Mouse (Mus musculus) layer of hippocampus, postnatal 10 days (tissue): ENCODE results near the gene Olfr482. TPM values are rescaled to one million over a fixed set of nuclear protein-coding genes. Genes with fewer than 3 reads are reported as not detected.

Experiments used
- DNase-seq, 2 experiments: peaks; one replicate each; pipeline ENCODE4 v3.0.0; 2021; ENCODE audit warnings: low spot score in 2 of 2
- long read RNA-seq: library from polyadenylated mRNA; stranded (forward); transcript quantifications from one replicate; pipeline ENCODE4 v2.0.0, GENCODE M21; 2023
- total RNA-seq, 2 experiments: library from RNA; stranded (reverse); gene quantifications; 2 replicates each; pipeline ENCODE4 v1.2.3; 2021

The Olfr482 gene
- 1 to 10 TPM; 1.8 to 2.2 TPM for total RNA-seq
- long read RNA-seq: 0 reads

DNA sequence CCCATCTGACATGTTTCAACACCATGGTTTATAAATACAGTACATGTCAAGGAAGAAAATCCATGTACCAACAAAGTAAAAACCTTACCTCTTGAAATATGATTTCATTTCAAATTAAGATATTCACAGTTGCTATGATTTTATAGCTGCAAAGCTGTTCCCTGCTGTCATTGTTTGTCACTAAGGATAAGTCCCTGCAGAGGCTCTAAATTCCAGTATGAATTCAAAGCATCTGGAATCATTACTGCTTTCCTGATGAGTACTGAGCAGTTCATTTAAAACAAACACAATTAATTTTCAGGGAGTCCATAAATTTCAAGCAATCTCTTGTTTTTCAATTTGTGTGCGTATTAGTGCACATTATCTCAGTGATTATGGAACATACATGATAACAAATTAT is at the start of gene Olfr482:
Gene Olfr482, minus strand, starts transcription at position 101 of the 400 bp plus-strand sequence.
- DNase-seq: no peak

DNA sequence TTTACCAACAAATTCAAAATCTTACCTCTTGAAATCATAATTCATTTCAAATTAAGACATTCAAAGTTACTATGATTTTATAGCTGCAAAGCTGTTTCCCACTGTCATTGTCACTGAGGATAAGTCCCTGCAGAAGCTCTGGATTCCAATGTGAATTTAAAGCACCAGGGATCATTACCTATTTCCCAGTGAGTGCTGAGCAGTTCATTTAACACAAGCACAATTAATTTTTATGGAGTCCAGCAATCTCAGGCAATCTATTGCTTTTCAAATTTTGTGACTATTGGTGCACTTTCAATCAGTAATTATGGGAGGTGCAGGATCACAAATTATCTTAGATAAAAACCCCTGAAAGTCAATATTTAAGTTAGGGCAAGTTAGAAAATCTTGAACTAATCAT is 30.0 kb upstream of the Olfr482 start, which contains the start of gene Olfr484:
Gene Olfr484, minus strand, starts transcription at position 101 of the 400 bp plus-strand sequence.
- no peak for DNase-seq

DNA sequence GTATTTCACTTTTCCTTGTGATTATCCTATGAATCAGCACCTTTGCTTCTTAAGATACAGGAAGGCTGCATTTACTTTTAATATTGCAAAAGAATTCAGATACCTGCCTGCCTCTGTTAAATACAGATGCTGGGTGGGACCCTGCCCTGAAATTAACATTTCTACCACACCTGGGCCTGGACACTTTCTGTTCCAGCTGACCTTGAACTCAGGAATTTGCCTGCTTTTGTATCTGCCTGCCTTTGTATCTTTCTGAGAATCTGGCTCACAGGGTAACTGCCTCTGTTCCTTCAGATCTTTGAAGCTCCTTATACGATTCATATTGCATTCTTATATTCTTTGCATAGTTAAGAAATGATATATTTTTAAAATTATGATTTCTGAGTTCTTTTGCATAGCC is 24.0 kb upstream of the Olfr482 start:
- DNase-seq: no peak

DNA sequence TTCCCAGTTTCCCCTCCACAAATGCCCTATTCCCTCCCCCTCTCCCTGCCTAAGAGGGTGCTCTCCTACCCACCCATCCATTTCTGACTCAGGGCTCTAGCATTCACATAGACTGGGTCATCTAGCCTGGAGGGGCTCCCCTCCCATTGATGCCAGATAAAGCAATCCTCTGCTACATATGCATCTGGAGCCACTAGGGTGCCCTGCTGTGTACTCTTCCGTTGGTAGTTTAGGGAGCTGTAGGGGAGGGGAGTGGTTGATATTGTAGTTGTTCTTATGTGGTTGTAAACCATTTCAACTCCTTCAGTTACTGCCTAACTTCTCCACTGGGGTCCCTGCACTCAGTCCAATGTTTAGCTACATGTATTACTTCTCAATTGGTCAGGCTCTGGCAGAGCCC is 23.3 kb upstream of the Olfr482 start:
- DNase-seq: no peak

DNA sequence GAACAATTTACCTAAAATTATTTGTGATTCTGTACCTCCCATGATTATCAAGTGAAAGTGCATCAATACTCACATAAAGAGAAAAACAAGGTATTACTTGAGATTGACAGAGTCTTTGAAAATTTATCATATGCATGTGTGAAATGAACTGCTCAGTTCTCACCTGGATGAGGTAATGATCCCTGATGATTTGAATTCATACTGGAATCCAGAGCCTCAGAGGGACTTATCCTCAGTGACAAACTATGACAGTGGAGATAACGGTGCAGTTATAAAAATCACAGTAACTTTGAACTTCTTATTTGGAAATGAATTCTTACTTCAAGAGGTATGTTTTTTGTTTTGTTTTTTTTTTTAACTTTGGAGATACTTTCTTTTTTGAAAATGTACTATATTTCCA is 3.2 kb upstream of the Olfr482 start, which contains the start of gene Olfr483:
Gene Olfr483, plus strand, starts transcription at position 301 of the 400 bp plus-strand sequence.
- DNase-seq: no peak

DNA sequence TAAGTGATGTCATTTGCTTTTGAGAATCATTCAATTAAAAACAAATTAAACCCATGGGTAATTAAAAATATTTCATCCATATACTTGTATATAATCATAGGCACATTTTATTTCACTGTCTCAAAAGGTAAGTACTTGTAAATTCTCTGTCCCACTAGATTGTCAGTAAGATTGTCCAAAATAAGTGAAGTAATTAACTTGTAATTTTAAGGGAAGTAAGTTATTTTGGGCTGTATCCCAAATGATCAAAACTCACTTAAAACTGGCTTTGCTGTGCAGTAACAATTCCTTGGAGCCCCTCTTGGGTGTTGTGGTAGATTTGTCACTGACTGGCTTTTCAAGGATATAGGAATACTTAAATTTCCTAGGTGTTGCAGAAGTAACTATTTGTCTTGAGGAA is 17.8 kb downstream of the Olfr482 start, which contains the start of gene Olfr481:
Gene Olfr481, plus strand, starts transcription at position 301 of the 400 bp plus-strand sequence.
- DNase-seq: no peak

DNA sequence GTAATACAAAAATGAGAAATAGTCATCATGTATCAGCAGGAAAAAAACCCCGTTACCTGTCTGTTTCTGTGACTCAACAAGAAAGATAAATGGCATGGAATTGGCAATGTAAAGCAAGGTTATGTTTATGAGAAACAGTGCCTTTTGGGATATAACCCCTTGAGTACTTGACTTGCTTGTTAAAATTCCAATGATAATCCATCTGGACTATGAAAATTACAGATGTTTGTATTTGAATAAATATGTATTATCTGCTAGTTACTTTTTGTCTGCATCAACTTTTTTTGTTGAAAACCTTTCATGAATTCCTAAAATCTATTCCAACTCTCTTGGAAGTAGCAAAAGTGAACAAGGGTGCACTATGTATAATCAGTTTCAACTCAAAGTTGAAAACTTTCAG is 30.1 kb downstream of the Olfr482 start, which contains the start of gene Olfr480:
Gene Olfr480, minus strand, starts transcription at position 101 of the 400 bp plus-strand sequence.
- no peak for DNase-seq

DNA sequence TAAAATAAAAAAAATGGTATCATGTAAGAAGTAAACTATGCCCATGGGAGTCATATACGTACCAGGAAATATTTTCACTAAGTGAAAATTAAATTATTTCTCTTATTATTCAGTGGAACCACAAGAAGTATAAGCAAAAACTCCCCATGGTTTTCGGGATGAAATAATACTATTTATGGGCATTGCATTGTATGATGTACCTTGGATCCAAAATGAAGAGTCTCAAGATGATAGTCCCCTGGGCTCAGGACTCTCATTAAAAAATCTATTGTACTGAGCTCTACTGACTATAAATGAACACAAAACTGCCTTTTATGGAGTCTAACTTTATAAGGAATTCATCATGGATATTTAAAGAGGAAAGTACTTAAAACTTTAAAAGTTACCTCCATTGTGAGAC is 47.0 kb downstream of the Olfr482 start, which contains the start of gene Olfr479:
Gene Olfr479, plus strand, starts transcription at position 301 of the 400 bp plus-strand sequence.
- no peak for DNase-seq

Other genes starting within 250 kb of the Olfr482 start
- gene Olfr472, start 199.7 kb downstream of the Olfr482 start, total RNA-seq: not detected
- not detected for gene Olfr473, start 167.1 kb downstream of the Olfr482 start, total RNA-seq
- gene Olfr474, start 142.9 kb downstream of the Olfr482 start, total RNA-seq: not detected
- not detected for gene Olfr476, start 132.8 kb downstream of the Olfr482 start, total RNA-seq
- gene Olfr477, start 110.9 kb downstream of the Olfr482 start, total RNA-seq: not detected
- gene Olfr478, start 63.6 kb downstream of the Olfr482 start, total RNA-seq: not detected
- not detected for gene Olfr479, start 46.9 kb downstream of the Olfr482 start, total RNA-seq
- gene Olfr480, start 30.2 kb downstream of the Olfr482 start, total RNA-seq: not detected
- not detected for gene Olfr481, start 17.7 kb downstream of the Olfr482 start, total RNA-seq
- not detected for gene Olfr483, start 3.3 kb upstream of the Olfr482 start, total RNA-seq
- gene Olfr484, start 29.9 kb upstream of the Olfr482 start, total RNA-seq: not detected
- gene Olfr485, start 62.3 kb upstream of the Olfr482 start, total RNA-seq: not detected
- not detected for gene Olfr486, start 75.2 kb upstream of the Olfr482 start, total RNA-seq
- not detected for gene Olfr487, start 117.0 kb upstream of the Olfr482 start, total RNA-seq
- not detected for gene Olfr488, start 160.8 kb upstream of the Olfr482 start, total RNA-seq
- gene Olfr490, start 191.3 kb upstream of the Olfr482 start, total RNA-seq: not detected
- not detected for gene Olfr491, start 215.9 kb upstream of the Olfr482 start, total RNA-seq
- gene Olfr492, start 226.1 kb upstream of the Olfr482 start, total RNA-seq: not detected
- not detected for gene Olfr493, start 249.4 kb upstream of the Olfr482 start, total RNA-seq